Mouse (Mus musculus) liver, embryonic 14.5 days (tissue): ENCODE data around the gene Gm3500.
"Not testable (repeated sequence)": the region's sequence is repeated elsewhere in the genome, so short reads cannot be mapped to it uniquely, and the experiment has no call there.

Experiments used
- CTCF ChIP-seq: IDR thresholded peaks from 2 replicates; pipeline ENCODE4 v1.5.1; 2016; ENCODE audit warnings: antibody characterized with exemption, low read depth, control low read depth
- EP300 ChIP-seq: IDR thresholded peaks from 2 replicates; pipeline ENCODE4 v1.6.1; 2016; ENCODE audit warnings: antibody characterized with exemption, low read depth

DNA sequence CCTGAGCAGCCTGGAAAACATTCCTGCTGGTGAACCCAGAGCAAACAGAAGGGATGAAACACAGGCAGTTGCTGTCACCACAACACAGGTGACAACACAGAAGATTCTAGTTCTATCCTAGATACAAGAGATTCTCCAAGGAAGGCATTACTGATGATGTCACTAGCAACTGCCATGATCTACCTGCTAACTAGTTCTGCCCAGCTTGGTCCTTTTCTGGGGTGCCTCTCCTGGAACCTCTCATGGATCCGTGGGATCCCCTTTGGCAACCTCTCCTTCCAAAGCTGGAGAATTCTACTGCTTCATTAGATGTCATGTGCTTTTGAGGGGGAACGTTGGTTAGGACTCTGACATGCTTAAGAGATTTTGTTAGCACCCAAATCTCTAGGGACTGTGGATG lies 54.0 kb downstream of the Gm3500 start, which contains the start of gene Gm3542:
- not testable (repeated sequence) for TF ChIP-seq EP300, CTCF
